Mouse (Mus musculus): ENCODE results near the gene Ccdc34.

The Ccdc34 gene

DNA sequence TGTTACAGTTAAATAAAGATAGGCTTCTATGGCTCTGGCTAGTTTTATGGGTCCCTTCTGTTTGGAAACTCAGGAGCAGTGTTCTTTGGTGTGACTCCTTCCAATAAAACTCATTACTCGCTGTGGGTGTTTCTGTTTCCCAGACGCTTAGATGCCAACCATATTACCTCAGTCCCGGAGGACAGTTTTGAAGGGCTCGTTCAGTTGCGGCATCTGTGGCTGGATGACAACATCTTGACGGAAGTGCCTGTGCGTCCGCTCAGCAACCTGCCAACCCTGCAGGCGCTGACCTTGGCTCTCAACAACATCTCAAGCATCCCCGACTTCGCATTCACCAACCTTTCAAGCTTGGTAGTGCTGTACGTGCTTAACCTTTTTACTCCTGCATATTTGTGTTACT, 21.2 kb upstream of the Ccdc34 start:
- peak; percentile 40 for DNase-seq (ENCODE audit: low read depth, low spot score)

DNA sequence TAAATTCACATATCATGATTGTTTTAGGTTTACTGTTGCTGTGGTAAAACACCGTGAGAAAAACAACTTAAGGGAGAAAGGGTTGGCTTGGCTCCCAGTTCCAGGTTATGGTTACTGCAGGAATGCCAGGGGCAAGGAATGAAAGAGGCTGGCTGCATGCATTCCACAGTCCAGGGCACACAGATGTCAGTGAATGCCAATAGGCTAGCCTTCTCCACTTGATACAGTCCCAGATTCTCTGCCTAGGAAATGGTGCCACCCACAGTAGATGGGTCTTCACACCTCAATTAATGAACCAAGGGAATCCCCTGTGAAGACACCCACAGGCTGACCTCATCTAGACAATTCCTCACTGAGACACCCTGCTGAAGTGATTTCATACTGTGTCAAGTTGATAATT, 12.9 kb upstream of the Ccdc34 start:
- no peak for DNase-seq (ENCODE audit: low read depth, low spot score)

DNA sequence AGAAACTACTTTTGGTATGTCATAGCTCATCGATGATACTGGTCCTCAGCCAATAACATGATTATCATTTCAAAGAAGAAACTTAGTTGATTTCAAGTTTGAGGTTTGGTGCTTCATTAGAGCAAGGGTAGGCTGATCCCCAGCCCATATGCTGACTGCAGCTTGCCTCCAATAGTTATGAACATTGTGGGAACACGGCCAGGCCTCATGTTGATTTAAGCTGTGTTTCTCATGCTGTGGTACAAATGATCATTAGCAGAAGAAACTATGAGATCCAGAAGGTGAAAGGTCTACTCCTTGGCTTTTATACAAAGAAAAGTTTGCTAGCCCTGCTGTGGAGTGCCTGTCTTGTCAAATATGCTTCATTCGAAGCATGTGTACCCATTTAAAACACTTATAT, 12.5 kb upstream of the Ccdc34 start:
- no peak for DNase-seq (ENCODE audit: low read depth, low spot score)

DNA sequence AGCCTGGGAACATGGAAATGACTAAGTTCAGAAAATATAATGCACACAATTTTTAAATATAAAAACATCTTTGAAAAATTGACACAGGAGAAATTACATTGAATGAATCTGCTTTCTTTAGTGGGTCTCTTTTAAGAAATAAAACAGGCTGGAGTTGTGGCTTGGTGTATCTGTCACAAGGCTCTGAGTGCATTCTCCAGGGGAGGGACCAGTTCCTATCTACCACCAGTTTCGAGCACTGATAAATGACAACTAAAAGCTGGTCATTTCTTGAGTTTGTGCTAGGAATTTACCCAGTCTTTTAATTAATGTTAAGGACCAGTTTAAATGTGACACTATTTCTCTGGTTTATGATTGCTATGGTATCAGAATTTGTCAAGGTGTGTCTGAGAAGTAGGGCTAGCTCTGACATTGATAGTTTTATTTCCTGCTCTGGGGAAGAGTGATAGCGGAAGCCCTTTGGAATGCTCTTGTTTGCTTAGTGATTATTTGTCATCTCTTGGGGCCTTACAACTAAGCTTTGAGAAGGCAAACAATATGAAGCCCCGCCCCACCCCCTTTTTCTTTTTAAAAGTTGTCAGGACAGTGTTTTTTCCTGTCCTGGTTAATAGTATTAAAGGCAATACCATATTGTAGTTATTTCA, 11.9 kb upstream of the Ccdc34 start:
- no peak for DNase-seq (ENCODE audit: low read depth, low spot score)

DNA sequence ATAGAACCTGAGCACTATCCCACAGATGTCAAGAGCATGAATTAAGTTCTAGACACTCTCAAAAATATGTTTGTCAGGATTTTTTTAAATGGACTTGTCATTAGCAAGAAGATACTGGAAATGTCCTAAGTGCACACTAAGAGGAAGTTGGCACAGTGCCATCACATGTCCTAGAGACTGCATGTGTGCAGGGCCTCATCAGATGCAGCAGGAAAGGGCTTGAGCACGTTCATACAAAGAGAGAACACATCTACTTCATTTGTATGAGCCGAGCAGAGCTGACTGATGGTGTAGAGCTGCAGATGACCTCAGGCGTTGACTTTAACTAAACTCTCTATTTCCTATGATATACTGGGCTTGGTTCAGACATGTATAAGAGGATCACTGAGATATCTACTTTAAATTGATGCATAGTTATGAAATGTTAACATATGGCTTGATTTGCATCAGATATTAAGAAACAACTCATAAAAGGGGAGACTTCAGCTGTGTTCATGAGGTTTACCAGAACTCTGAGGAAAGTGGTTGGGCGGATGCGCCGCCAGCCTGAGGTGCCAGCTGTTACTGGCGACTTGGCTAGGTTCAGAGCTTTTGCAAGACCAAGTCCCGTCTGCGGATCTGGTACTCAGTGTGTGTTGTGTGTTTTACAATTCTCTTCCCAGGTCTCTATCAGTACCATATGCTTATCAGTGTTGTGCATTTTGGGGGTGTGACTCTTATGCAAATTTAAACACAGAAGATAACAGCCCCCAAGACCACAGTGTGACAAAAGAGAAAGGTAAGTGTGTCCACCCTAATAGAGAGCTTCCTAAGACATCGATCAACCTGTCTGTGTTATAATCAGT, 10.0 kb upstream of the Ccdc34 start:
- no peak for DNase-seq (ENCODE audit: low read depth, low spot score)

DNA sequence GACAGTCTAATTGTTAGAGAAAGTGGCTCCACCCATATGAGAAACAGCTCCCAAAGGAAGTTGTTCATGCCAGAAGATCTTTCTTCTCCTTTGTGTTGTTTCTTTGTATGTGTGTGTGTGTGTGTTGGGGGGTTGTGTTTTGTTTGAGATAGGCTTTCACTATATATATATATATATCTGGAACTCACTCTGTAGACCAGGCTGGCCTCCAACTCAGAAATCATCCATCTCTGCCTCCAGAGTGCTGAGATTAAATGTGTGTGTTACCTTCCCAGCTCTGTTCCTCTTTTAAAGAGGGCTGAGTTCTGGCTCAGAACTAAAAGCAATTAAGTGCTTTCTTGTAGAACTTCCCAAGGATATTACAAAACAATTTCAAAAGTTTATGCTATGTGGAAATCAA, 8.2 kb upstream of the Ccdc34 start:
- DNase-seq (ENCODE audit: low read depth, low spot score) = no peak

DNA sequence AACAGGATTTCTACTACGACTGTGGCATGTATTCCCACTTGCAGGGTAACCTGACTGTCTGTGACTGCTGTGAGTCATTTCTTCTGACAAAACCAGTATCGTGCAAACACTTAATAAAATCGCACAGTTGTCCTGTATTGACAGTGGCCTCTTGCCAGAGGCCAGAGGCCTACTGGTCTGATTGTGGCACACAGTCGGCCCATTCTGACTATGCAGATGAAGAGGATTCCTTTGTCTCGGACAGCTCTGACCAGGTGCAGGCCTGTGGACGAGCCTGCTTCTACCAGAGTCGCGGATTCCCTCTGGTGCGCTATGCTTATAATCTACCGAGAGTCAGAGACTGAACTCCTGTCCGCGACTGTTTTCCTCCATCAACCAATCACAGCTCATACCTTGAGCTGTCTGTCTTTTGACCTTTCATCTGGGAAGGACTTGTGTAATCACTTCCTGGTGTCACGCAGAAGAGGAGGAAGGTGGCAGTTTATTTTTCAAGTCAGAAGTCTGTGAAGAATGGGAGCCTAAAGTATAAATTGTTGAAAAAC, 5.4 kb upstream of the Ccdc34 start:
- no peak for DNase-seq (ENCODE audit: low read depth, low spot score)

DNA sequence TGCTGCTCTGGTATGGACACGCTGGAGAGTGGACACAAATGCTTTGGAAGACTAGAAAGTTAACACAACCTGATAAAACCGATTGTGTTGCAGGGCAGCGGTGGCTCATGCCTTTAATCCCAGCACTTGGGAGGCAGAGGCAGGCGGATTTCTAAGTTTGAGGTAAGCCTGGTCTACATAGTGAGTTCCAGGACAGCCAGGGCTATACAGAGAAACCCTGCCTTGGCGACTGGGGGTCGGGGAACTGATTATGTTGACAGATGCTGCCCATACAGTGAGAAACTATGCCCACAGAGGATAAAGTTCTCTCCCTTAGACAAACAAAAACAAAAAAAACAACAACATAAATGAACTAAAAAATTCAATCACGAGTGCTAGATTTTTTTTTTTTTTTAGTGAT, 530 bp upstream of the Ccdc34 start:
- DNase-seq (ENCODE audit: low read depth, low spot score) = no peak

DNA sequence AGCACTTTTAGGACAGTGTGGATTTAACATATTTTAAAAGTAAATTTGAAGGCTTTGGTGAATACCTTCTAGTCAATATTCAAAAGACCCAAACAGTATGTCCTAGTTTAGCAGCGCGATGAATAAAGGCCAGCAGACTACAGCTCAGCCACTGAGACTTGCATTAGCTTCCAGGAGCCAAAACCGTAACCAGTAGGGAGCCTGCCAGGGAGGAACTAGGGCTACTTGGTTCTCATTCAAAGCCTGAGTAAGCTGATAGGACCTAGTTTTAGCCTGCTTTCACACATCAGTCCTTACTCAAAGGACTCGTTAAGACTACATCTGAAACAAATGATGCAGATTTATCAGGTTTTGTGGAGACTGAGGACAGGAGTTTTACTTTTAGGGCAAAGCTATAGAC, 2.0 kb downstream of the Ccdc34 start:
- DNase-seq (ENCODE audit: low read depth, low spot score) = no peak

DNA sequence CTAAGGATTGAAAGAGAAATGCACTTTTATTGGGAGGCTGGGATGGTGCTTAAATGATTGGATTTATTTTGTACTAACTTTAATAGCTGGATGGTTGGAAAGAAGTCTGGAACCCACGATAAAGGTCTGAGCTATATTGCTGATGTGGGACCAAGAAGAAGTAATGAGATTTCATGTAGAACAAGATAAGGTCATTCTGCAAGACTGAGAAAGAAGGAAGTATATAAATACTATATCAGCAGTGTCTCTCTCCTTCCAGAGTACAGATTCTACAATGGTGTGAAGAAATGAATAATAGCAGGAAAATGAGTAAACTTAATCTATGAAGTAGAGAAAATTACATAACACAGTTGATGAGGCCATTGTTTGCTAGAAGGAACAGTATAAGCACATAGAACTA, 2.8 kb downstream of the Ccdc34 start:
- no peak for DNase-seq (ENCODE audit: low read depth, low spot score)

DNA sequence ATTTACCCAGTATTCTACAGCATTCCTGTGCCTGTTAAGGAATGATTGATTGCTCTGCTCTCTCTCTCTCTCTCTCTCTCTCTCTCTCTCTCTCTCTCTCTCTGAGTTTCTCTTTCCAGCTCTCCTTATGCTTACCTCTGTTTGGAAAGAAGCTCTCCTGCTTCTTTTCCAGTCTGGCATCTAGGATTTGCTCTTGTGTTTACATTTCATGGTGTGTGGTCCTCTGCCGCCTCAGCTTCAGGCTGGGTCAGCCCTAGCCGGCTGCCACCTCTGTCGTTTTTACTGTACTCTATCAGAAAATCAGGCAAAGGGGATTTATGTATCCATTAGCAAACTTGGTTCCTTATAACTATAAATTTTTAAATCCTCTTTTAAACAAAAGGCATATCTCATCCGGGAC, 18.6 kb downstream of the Ccdc34 start:
- no peak for DNase-seq (ENCODE audit: low read depth, low spot score)

DNA sequence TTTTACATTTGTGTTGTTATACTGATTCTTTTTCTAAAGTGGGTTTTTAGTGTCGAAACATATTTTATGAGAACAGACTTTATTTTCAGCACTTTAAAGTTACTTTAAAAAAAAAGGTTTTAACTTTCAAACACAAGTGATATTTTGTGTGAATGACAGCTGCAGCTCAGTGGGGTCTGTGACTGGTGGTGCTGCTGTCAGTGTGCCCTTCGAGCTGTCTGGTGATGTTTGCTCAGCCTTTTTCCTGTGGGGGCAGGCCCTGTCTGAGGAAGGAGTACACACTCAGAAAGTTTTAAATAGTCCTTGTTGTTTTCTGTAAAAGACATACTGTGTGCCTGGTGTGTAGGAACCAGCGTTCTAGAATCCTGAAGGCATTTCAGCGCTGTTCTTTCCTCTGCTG, 19.0 kb downstream of the Ccdc34 start:
- no peak for DNase-seq (ENCODE audit: low read depth, low spot score)

DNA sequence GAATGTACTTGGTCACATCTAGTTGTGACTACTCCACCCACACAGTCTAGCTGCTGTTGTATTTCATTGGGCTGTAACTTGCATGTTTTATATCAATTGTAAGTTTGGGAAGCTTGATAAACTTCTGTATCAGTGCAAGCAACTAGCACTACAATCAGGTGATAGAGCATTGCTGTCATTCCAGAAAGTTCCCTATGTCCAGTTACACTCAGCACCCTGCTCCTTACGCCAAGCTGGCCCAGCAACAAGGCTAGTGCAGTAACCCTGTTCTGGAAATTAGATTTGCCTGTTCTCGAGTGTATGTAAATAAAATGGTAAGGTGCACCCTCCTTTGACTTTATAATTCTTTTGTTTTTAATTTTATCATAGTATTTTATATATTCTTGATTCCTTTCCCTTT, 19.6 kb downstream of the Ccdc34 start:
- DNase-seq (ENCODE audit: low read depth, low spot score) = no peak

DNA sequence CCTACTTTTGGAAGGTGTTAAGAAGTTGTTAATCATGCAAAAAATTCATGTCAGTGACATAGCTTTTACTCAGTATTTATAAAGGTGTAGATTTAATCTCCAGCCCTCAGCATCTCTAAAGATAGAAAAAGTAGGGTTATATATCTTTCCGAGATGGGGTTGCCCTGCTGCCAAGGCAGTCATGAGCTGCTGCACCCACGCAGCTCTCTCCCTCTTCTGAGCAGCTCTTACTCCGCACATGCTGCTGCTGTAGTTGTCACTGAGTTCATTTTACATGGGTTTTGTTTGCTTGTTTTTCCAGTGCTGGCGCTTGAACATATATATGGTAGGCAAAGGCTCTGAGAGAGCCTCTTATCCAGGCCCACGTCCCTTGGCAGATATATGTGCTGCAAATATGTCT, 20.7 kb downstream of the Ccdc34 start:
- DNase-seq (ENCODE audit: low read depth, low spot score) = no peak

DNA sequence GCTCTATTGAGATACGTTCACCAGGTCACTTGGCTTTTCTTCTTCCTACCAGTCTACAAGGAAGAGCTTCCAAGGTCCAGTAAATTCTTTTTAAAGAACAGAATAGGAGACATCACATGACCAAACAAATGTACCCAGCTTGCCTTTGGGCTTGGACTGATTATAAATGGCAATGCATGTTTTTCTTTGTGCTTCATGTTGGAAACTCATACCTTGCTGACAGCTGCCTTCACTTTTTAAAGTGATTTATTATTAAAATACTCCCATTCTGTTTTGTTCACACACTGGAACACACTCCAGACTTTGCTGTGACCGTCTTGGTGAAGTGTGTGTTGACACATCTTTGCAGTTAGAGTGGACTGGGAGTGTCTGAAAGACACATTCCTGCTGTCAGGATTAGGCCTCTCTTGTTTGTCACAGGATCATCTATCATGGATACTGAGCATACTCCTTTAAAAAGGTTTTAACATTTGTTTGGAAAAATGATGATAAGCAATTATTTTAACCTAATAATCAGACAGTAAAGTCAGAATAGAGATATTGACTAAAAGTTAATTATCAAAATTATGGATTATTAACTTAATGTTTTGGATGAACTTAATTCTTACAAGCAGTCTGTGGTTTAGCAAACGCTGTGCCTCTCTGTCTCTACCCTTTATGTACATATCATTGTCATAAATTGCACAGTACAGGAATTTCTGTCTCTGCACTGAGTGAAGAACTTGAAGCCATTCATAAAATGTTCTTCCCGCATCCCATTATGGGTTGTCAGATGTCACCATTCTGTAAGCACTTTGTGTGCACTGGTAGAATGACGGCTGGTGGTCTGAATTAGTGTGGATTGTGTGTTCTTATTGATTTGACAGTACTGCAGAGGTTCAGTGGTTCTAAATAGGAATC, 25.5 kb downstream of the Ccdc34 start:
- DNase-seq (ENCODE audit: low read depth, low spot score) = no peak

DNA sequence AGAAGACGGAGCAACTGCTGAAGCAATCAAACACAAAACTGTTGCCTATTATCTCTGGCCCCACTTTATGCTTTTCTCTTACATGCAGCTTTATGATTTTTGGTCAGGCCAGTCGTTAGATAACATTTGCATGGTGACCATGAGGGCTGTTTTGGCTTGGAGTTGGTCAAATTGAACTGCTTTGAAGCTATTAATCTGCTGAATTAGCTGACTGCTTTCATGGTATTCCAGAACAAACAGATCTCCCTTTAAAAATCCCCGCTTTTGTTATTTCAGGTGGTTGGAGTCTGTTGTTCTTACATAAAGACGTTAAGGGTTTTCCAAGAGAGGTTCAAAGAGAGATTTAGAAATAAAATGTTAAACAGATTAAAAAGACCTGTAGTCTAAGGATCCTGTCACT, 40.8 kb downstream of the Ccdc34 start:
- no peak for DNase-seq (ENCODE audit: low read depth, low spot score)

DNA sequence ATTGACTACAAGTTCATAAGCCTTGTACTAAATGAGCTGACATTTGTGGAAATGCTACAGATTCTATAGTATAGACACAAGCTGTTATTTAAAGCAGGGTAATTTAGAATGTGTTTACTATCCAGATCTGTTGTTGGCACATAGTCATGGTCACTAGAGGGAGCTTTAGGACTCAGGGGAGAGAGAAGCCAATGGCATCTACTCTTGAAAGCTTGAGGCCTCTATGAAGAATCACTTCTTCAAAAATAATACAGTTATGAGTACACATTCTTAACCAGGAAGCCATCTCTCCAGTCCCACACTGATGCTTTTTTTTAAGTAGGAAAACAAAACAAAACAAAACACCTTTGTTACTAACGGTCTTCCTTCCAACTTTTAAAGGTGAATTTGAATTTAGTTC, 45.5 kb downstream of the Ccdc34 start:
- no peak for DNase-seq (ENCODE audit: low read depth, low spot score)

DNA sequence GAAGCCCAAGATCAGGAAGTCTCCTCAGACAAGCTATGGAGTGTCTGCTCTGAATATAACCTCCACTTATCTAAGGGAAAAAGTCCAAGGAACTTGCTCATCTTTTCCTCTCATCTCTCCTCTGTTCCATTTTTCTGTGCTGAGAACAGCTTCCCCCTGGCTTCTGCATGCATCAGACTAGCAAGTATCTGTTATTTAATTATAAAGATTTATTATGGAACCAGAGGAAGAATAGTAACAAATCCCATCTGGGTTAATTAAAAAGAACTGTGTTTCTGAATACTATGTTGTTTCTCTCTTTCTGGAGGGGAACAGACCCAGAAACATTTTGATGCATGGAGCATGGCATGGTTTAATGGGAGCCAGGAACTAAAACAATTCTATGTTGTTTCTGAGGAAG, 51.3 kb downstream of the Ccdc34 start:
- DNase-seq (ENCODE audit: low read depth, low spot score) = no peak

DNA sequence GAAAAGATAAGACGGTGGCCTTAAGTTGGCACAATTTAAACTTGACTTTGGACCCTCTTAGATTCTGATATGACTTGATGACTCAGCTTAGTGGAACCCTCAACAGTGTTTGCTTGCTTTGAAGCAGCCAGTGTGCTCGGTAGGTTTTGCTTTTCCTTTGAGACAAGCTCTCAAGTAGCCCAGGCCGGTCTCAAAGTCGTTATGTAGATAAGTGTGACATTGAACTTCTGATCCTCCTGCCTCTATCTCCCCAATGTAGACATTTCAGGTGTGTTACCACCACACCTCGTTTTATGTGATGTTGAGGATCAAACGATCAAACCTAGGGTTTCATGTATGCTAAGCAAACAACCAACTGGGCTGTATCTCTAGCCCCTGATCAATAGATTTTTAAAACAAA, 55.4 kb downstream of the Ccdc34 start:
- no peak for DNase-seq (ENCODE audit: low read depth, low spot score)

DNA sequence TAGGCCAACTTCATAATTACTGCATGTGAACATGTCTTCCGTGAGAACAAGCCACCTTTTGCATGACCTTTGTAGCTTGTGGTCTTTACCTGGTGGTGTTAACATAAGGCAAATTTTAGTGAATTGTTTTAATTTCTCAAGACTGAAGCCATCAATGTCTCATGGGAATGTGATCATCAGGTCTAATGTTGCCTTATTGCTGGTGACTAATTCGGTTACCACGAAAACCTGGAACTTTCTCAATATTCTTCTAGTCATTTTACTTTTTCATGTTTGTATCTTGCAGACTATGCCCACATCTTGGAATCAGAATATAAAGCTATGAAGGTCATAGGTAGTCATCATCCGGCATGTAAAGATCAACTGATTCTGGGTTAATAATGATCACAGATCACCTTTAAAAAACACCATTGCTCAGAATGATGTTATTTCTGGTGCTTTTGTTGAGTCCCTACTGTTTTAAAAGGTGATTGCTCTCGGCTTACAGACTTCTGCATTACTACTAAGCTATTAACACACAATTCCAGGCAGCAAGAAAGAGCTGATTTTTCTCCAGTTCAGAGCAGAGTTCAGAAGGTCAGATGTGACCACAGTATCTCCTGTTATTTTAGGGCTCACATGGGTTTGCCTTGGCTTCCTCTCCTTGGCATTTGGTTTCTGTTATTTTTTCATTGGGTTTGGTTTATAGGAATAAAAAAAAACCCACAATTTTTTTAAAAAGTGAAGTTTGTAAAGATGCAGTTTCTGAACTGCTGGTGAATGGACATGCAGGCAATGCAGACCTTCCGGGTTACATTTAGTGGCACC, 57.2 kb downstream of the Ccdc34 start:
- no peak for DNase-seq (ENCODE audit: low read depth, low spot score)

DNA sequence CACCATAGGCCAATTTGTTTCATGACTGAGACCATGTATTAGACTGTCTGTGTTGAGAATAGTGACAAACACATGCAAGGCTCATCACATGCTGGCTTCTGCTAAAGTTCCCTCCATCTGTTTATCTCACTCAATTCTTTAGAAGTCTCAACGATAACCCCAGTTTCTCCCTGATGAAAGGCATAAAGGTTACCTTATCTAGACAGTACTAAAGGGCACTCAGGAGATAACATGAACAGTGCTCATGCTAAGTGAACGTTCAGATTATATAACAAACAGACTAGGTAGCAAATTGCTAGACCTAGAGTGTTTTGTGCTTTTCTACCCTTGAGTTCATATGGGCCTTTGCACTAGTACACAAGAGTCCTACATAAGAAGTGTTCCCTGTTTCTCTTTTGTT, 59.6 kb downstream of the Ccdc34 start:
- no peak for DNase-seq (ENCODE audit: low read depth, low spot score)
